Mouse (Mus musculus) cerebellum, adult 2 months (tissue): ENCODE data around the gene Rad51b. TPM values are rescaled to one million over a fixed set of nuclear protein-coding genes. Genes with fewer than 3 reads are reported as not detected.

Source experiments
- DNase-seq, 2 experiments: peaks; one replicate each; pipeline ENCODE4 v3.0.0; 2021
- H3K27ac ChIP-seq: fragments of 200-500 bp; 2 replicates; pipeline ENCODE4 v1.5.1; 2012; ENCODE audit warnings: low read length, control low read depth, inconsistent platforms; ENCODE audit not compliant: insufficient read depth
- H3K27me3 ChIP-seq: fragments of 200-500 bp; 2 replicates; pipeline ENCODE4 v1.6.1; 2012; ENCODE audit warnings: inconsistent platforms, mild to moderate bottlenecking, low read length, moderate library complexity; ENCODE audit not compliant: control insufficient read depth, insufficient read depth
- H3K4me1 ChIP-seq: fragments of 200-500 bp; 2 replicates; pipeline ENCODE4 v1.6.1; 2011; ENCODE audit warnings: low read length; ENCODE audit not compliant: control insufficient read depth, insufficient read depth
- H3K4me3 ChIP-seq: fragments of 200-500 bp; replicated peaks from 2 replicates; pipeline ENCODE3; 2011; ENCODE audit warnings: mild to moderate bottlenecking, low read depth, low read length, control low read depth; ENCODE audit not compliant: insufficient read depth
- CTCF ChIP-seq: fragments of 200-500 bp; IDR thresholded peaks from 2 replicates; pipeline ENCODE4 v1.5.1; 2011; ENCODE audit warnings: low read depth, mild to moderate bottlenecking, control low read depth, low read length, moderate library complexity, borderline replicate concordance; ENCODE audit not compliant: insufficient read depth
- POLR2A ChIP-seq: fragments of 200-500 bp; IDR thresholded peaks from 2 replicates; pipeline ENCODE4 v1.6.1; 2011; ENCODE audit warnings: low read length, control low read depth, borderline replicate concordance; ENCODE audit not compliant: insufficient read depth
- WGBS: fragments of 180-500 bp; shearing (Covaris S2); methylation state at CpG from one replicate; pipeline ENCODE4 v1.1.7; 2018; 5-methylcytosine and 5-hydroxymethylcytosine counted together
- polyA plus RNA-seq: library from polyadenylated mRNA; depleted of rRNA; stranded (reverse); fragments of >200 nt; gene quantifications from 2 replicates; pipeline ENCODE4 v1.2.3, GENCODE M21; 2012; rRNA removed

Rad51b gene
- polyA plus RNA-seq = 0.23 and 0.44 TPM in 2 replicates

GRCm38 (mm10) chr12:79297121-79297576 lies at the start of gene Rad51b:
TSS of gene Rad51b (plus strand) at chr12:79297282.
- no peak for TF ChIP-seq POLR2A
- DNase-seq = peak; percentile 65 to 81
- Histone ChIP-seq H3K4me1 (no peaks in the 10 kb centered on the region), H3K27me3 (no peaks in the 10 kb centered on the region), H3K4me3 (peak within 1 kb of the TSS; percentile 75), H3K27ac (no peak within 1 kb of the TSS)
- WGBS = under 1% methylated on average over 21 of the region's 21 CpGs

- no peak for TF ChIP-seq POLR2A
- no peak for TF ChIP-seq CTCF
- Histone ChIP-seq H3K27me3 (no peaks in the 10 kb centered on the region), H3K4me3 (no peak overlapping the region), H3K4me1 (no peaks in the 10 kb centered on the region), H3K27ac (no peak overlapping the region)
- 88% methylated on average over 3 of the region's 3 CpGs for WGBS
- DNase-seq = no peak
These were observed 49.0 kb upstream of the Rad51b start for GRCm38 (mm10) chr12:79248110-79248509.

GRCm38 (mm10) chr12:79253294-79254053 lies 43.6 kb upstream of the Rad51b start:
- no peak overlapping the region for H3K27ac ChIP-seq
- H3K4me3 ChIP-seq = no peak overlapping the region
- H3K27me3 ChIP-seq = no peaks in the 10 kb centered on the region
- TF ChIP-seq POLR2A (no peak), CTCF (no peak)
- WGBS = 93% methylated on average over 9 of the region's 9 CpGs
- DNase-seq = no peak
- no peaks in the 10 kb centered on the region for H3K4me1 ChIP-seq

- no peak overlapping the region for H3K4me3 ChIP-seq
- H3K27ac ChIP-seq = no peak overlapping the region
- DNase-seq = no peak
- TF ChIP-seq POLR2A = no peak
- TF ChIP-seq CTCF = no peak
- H3K27me3 ChIP-seq = no peaks in the 10 kb centered on the region
- WGBS = 93% methylated on average over 10 of the region's 10 CpGs
- no peaks in the 10 kb centered on the region for H3K4me1 ChIP-seq
These were observed 42.1 kb upstream of the Rad51b start for GRCm38 (mm10) chr12:79254975-79255374.

GRCm38 (mm10) chr12:79260154-79260553 lies 36.9 kb upstream of the Rad51b start:
- no peak for TF ChIP-seq CTCF
- TF ChIP-seq POLR2A = no peak
- DNase-seq = no peak
- 91% methylated on average over 2 of the region's 2 CpGs for WGBS
- no peaks in the 10 kb centered on the region for H3K4me1 ChIP-seq
- H3K27me3 ChIP-seq = no peaks in the 10 kb centered on the region
- H3K27ac ChIP-seq = no peak overlapping the region
- no peak overlapping the region for H3K4me3 ChIP-seq

- DNase-seq = no peak
- TF ChIP-seq POLR2A = no peak
- TF ChIP-seq CTCF = peak; percentile 38; the same call in 1 of the 2 replicates
- H3K27me3 ChIP-seq = no peaks in the 10 kb centered on the region
- H3K27ac ChIP-seq = no peak overlapping the region
- H3K4me1 ChIP-seq = no peaks in the 10 kb centered on the region
- H3K4me3 ChIP-seq = no peak overlapping the region
- WGBS = 49% methylated on average over 5 of the region's 5 CpGs
These were observed 36.0 kb upstream of the Rad51b start for GRCm38 (mm10) chr12:79261035-79261434.

GRCm38 (mm10) chr12:79272604-79273003 lies 24.5 kb upstream of the Rad51b start:
- H3K4me1 ChIP-seq = no peaks in the 10 kb centered on the region
- WGBS = 86% methylated on average over 4 of the region's 4 CpGs
- TF ChIP-seq CTCF (no peak), POLR2A (no peak)
- DNase-seq = no peak
- no peak overlapping the region for H3K27ac ChIP-seq
- H3K4me3 ChIP-seq = no peak overlapping the region
- no peaks in the 10 kb centered on the region for H3K27me3 ChIP-seq

GRCm38 (mm10) chr12:79279513-79280115 lies 17.5 kb upstream of the Rad51b start:
- H3K4me1 ChIP-seq = no peaks in the 10 kb centered on the region
- no peak for DNase-seq
- no peak overlapping the region for H3K4me3 ChIP-seq
- TF ChIP-seq POLR2A (no peak), CTCF (no peak)
- no peak overlapping the region for H3K27ac ChIP-seq
- 93% methylated on average over 13 of the region's 13 CpGs for WGBS
- H3K27me3 ChIP-seq = no peaks in the 10 kb centered on the region
